Mouse (Mus musculus) frontal cortex, postnatal 25 days (tissue): Measurements from ENCODE around the gene Fxyd5.

Source experiments
- DNase-seq, 2 experiments: peaks; one replicate each; pipeline ENCODE4 v3.0.0; 2022; ENCODE audit warnings: low spot score in 2 of 2

The Fxyd5 gene

DNA sequence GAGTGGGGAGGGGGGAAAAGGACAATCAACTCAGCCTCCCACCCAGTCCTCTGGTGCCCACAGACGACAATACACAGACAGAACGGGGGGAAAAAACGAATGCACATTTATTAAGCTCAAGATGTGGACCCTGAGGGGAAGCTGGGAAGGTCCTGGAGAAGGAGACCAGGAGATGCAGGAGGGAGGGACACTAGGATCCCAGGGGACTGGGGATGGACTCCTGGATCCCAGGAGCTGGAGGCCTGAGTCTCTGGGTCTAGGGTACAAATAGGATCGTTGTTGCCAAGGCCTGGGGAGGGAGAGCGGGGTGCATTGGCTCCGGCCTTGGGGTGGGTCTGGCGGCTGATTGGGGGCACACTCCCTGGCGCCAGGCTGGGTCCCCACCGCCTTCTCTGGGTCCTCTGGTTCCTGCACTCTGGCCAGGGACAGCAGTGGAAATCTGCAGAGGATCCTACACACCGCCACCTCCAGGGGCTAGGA is at the start of gene Fxyd5:
Gene Fxyd5 (minus strand): TSS at position 51 of the 480 bp plus-strand sequence.
- no peak for DNase-seq

DNA sequence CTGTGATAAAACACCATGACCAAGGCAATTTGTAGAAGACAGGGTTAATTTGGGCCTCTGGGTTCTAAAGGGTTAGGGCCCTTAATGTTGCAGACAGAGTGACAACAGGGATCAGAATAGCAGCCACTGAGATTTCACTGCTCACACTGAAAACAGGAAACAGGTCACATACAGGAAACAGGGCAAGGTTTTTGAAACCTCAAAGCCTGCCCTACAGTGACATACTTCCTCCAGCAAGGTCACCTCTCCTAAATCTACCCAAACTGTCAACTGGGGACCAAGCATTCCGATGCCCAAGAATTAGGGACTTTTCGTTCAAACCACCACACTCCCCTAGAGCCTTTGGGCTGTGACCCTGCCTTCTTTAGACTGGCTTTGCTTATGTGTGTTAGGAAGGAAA is 47.4 kb upstream of the Fxyd5 start:
- no peak for DNase-seq

DNA sequence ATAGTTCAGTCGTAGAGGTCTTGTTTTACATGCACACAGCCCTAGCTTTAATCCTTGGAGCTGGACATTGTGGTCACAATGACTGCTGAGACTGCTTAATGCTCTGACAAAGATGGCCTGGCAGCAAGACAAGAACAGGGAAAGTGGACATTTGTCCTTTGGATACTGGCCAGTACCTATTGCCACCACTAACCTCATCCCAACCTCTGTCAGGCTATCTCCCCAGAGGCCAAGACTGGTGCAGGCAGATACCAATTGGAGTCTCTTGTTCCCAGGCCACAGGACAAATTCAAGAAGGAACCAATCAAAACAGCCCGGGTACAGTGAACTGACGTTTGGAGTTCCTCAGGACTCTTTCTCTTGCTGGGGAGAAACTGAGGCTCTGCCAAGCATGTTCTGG is 45.9 kb upstream of the Fxyd5 start:
- no peak for DNase-seq

DNA sequence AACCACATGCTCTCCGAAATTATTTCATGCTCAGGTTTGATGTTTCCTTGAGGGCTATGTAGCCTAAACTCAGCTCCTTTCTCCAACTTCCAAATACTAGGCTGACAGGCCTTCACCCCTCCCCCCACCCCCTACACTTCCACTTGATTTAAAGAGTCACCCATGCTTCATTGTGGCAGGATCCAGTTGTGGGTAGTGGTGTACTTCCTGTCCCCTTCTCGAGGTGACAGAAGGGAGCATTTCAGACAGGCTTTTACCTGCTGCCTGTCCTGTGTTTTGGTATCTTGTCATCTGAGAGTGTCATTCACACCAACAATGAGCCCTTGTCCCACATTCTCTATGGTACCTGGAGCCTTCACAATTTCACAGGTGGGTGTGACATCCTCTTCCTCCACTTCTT is 45.0 kb upstream of the Fxyd5 start:
- DNase-seq = no peak

- no peak for DNase-seq
Measured at GRCm38 (mm10) chr7:31086175-31086755, 44.0 kb upstream of the Fxyd5 start.

DNA sequence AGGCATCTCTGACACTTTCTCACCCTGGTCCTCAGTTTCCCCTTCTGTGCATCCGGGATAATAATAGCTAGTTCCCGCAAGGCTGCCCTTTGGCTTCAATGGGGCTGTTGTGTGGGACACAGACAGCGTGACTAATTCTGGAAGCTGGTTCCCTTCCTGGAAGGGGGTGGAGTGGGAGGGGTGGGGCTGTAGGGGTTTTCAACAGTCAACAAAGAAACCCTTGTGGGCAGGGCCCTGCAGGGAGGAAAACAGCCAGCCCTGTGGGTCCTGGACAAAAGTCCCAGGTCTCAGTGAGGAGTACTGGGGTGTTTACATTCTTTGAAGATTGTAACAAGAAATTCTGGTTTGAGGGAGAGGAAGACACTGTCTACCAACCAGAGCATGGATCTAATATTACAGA is 42.9 kb upstream of the Fxyd5 start:
- no peak for DNase-seq

- no peak for DNase-seq
Measured at GRCm38 (mm10) chr7:31084140-31084539, 41.9 kb upstream of the Fxyd5 start.

DNA sequence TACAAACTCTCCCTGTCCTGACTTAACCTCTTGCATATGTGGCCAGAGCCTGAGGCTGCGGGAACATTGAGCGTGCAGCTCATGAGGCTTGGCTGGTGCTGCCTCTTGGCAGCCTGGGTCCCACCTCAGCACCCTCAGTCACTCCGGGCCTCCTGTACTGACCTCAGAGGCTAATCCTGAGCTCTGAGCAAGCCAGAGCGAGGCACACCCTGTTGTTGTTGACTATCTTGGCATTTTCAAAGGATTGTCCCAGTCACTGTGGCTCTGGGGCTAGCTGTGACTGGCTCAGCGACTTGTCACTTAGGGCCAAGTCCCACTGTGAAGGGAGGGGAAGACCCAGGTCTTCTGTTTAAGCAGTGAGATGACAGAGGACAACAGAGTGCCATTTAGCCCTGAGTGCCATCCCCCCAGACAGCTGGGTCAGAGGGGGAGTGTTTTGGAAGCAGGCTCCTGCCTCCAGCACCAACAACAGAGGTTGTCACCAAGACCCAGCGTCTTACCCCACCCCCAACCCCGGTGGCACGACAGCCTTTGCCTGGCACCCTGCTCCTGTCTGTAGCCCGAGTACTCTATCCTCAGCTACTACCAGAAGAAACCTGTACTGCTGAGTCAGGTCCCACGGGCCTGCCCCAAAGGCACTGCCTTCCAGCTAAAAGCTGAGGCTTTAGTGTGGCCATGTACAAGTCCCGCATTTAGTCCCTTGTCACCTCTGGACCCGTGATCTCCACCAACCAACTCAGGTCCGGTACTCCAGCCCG is 40.7 kb upstream of the Fxyd5 start:
- no peak for DNase-seq

- no peak for DNase-seq
Measured at GRCm38 (mm10) chr7:31082106-31082505, 39.8 kb upstream of the Fxyd5 start.

DNA sequence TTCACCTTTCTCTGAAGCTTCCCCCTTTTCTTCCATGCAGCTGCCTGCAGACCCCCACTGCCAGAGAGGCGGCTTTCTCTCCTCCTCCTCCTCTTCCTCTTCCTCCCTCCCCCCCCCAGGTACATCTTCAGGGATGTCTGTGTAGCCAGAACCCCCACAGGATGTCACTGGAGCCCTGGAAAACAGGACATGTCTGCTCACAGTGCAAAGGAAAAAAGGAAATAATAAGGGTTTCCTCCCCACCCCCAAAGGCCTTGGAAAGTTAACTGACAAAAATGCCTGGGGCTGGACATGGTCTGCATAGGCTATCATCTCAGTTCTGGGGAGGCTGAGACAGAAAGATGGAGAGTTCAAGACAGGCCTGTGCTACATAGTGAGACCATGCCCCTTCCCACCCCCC is 38.8 kb upstream of the Fxyd5 start:
- no peak for DNase-seq

DNA sequence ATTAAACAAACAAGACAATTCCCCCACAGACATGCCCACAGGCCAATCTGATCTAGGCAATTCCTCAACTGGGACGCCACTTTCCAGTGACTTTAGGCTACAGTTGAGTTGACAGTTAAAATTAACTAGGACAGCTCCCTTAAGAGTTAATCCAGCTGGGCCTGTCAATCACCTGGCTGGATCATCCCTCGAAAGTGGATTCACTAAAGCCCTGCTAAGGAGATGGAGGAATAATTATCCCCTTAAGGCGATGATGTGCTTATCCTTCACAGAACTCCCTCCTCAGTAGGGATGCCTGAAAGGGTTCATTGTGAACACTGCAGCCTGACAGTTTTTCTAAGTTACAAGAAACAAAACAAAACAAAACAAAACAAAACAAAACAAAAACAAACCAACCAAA is 38.3 kb upstream of the Fxyd5 start:
- no peak for DNase-seq

GRCm38 (mm10) chr7:31079670-31080069 is 37.4 kb upstream of the Fxyd5 start:
- DNase-seq = no peak

DNA sequence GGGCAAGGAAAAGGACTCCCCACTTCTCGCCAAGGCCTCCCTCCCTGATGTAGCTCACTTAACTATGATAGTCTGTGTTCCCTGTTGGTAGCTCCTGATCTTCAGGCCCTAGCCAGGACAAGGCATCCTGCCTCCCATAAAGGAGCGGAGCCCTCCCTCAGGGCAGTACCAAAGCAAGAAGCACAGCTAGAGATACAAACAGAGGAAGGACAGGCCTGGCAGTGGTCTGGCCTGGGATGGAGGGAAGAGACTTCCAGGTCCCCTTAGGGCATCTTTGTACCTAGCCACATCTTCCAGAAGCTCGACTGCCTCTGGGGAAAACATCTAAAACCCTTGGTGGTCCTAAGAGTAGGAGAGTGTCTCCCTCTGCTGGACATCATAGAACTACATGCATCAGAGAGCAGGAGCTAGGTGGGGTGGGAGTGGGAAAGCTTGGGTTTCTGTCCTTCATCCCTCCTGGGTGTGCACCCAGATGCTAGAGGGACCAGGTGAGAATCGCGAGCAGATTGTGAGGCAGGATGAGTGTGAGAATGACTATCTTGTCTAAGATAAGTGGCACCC is 35.7 kb upstream of the Fxyd5 start:
- peak in 1 of 2 experiments; percentile 55 for DNase-seq

- no peak for DNase-seq
Measured at GRCm38 (mm10) chr7:31077470-31077869, 35.2 kb upstream of the Fxyd5 start.

DNA sequence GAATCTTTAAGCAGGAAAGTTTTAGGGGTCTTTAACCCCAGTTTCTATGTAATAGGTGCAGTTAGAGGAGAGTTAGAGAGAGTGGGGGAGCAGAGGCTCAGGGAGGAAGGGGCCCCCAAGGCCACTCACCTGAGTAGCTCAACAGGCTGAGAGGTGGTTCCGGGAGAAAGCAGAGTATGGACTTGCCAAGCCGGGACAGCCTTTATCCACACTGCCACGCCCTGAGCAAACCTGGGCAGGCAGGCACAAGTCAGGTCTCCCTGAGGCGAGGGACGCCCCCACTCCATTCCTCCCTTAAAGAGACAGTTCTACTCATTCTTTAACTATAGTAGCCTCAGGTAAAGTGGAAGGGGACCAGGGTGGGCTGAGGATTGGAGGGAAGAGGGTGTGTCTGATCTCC is 34.2 kb upstream of the Fxyd5 start, which contains the start of gene Fxyd3:
Gene Fxyd3 (minus strand): TSS at position 213 of the 400 bp plus-strand sequence.
- no peak for DNase-seq

DNA sequence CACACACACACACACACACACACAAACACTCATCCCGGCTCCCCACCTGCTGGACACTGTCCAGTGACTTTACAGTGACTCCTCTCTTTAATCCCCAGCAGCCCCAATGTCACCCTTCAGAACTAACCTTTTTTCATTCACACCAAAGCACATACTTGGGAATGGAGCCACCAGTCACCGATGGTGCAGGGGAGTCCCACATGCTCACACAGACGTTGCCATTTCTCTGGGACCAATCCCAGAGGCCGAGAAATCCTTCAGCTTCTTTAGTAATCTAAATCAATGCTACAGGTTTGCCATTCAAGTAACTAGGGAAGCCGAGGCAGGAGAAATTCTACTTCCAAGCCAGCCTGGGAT is 32.4 kb upstream of the Fxyd5 start:
- no peak for DNase-seq

DNA sequence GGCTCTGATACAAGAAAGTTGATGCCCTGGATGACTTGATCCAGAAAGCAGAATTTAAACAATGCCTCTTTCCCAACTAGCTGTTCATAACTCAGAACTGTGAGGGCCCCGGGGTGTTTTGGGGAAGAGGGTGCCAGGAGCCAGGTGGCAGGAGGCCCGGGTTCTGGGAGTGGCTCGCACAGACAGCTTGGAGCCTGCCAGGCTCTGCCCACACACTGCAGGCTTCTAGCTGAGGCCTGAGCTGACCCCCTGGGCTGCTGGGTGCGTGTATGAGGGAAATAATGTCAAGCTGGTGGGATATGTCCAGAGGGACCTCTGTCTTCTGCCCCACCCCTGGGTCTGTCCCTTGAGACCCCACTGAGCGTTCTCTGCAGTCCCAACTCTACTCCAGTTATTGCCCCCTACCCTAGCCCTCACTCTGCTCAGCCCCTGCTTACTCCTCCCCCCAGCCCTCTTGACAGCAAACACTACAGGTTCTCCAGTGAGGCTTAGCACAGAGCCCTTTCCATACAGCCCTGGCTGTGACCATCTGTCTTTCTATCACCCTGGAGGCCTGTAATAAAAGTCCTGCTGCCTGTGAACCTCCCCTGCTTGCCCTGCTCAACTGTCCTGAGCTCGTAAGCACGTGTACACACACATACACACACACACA is 31.9 kb upstream of the Fxyd5 start:
- no peak for DNase-seq

DNA sequence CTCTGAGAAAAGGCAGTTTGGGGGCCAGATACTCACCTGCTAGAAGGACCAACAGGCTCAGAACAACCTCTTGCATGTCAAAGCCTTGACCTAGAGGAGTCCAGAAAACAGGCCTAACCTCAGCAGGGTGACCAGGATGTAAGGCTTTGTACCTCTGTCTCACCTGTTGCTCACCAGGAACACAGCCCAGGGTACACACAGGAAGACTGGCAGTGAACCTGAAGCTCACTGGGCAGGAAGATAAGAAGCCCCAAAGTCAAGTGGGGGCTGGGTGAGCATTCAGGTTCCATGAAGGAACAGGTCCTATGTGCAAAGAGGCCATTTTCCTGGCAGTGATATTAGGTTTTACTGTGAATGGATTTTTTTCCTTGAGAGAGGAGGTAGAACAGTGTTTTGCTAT is 31.3 kb upstream of the Fxyd5 start:
- no peak for DNase-seq

GRCm38 (mm10) chr7:31072326-31072725 is 30.0 kb upstream of the Fxyd5 start:
- no peak for DNase-seq

DNA sequence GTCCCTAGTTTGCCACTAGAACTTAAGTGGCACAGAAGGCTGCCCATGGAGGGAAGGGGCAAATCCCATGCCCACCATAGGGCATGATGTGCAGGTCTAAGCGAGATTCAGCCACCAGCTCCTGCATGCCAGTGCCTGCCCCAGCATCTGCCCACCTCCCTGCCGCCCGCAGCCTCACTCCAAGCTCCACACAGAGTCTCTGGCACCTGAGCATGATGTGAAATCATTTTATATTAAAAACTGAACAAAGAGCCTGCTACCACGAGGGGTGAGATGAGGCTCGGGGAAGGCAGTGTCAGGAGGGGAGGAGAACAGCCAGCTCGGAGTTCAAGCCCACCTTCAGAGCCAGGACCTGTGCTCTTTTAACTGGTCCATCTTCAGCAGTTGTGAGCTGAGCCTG is 28.0 kb upstream of the Fxyd5 start:
- DNase-seq = no peak

DNA sequence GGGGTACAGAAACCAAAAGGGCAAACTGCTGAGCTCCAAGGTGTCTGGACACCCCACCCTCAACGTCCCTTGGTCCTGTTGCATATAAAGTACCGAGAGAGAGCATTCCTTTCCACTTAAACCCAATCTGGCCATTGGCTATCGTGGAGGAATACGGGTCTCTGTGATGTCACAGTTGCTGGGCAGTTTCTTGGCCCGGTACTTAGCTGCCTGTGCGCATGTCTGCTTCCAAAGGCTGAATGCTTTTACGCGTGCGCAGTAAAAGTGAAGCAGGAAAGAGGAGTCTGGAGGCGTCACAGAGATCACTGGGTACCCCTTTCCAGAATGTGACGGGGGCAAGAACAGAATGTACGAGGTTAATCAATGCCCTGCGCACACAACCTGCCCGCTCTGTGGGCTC is 27.2 kb upstream of the Fxyd5 start:
- no peak for DNase-seq

DNA sequence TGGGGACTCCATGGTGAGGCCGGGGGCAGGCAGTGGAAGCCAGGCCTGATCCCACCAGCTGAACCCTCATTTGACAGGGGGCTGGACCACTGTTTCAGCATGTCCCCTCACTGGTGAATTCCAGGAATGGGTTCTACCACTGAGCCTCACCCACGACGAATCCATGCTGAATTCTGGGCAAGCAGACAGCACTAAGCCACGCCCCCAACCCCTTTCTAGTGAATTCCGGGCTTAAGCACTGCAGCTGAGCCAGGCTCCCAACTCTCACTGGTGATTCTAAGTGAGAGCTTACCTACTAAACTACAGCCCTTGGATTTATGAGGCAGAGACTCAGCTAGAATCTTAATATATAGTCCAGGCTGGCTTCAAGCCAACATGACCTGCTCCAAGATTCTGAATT is 25.6 kb upstream of the Fxyd5 start:
- no peak for DNase-seq

GRCm38 (mm10) chr7:31063074-31063560 is 20.8 kb upstream of the Fxyd5 start:
- DNase-seq = no peak
